Mouse (Mus musculus) brain, embryonic 14.5 days (tissue): ENCODE measurements at regions not wholly inside any gene's neighbourhood (a gene's known extent, or its start where the extent isn't known, plus 50 kb on each side); places are given as distances from the start of the nearest gene placed in this dataset.

Source experiments
- DNase-seq: peaks from one replicate; pipeline ENCODE4 v3.0.0-alpha.2; 2011; ENCODE audit warnings: low read depth
- CTCF ChIP-seq: fragments of 200-500 bp; IDR thresholded peaks from 2 replicates; pipeline ENCODE4 v1.5.1; 2012; ENCODE audit warnings: inconsistent platforms, mild to moderate bottlenecking, moderate library complexity, borderline replicate concordance; ENCODE audit not compliant: insufficient read depth, insufficient read length; ENCODE audit errors: extremely low read depth
- POLR2A ChIP-seq: fragments of 200-500 bp; IDR thresholded peaks from 2 replicates; pipeline ENCODE4 v1.6.1; 2012; ENCODE audit warnings: mild to moderate bottlenecking, inconsistent platforms, borderline replicate concordance; ENCODE audit not compliant: poor library complexity, insufficient read depth, insufficient read length, severe bottlenecking; ENCODE audit errors: extremely low read depth

DNA sequence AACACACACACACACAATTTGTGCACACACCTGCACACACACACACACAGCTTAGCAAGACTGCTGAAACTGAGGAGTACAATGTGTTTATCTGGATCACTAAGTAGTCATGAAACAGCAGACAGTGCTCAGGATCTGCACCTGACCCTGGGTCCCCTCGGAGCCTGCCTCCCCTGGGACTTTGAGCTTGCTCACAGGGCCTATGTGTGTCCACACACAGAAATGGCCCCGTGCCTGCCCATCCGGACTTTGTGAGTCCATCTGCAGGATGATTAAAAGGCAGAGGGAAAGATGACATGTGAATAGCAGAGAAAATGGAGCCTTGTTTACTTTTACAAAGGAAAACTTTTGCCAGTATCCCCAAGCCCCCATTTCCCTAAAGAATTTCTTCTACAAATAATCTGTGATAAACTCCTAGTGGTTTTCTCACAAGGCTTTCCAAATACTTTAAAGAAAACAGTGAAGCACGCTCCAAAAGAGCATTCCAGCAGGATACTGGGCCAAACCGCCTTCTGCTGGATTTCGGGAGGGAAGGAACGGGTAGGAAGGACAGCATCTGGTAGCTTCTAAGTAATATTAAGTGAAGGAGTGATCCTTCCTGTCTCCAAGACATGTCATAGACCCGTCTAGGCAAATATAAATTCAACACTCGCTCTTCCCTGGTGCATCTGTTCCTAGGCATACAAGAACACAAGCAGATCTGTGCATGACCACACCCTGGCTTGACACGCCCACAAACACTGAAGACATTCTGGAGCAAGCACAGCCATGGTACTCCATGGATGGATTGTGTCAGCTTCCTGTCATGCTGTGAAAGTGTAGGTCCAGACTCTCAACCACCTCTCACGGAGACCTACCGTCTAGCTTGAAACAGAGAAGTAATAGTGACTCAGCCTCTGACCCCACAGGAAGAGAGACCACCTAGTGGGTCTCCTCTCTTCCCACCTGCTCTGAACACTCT is 52.1 kb upstream of the Zfp637 start:
- DNase-seq, result no peak
- TF ChIP-seq CTCF, result no peak
- no peak for TF ChIP-seq POLR2A

DNA sequence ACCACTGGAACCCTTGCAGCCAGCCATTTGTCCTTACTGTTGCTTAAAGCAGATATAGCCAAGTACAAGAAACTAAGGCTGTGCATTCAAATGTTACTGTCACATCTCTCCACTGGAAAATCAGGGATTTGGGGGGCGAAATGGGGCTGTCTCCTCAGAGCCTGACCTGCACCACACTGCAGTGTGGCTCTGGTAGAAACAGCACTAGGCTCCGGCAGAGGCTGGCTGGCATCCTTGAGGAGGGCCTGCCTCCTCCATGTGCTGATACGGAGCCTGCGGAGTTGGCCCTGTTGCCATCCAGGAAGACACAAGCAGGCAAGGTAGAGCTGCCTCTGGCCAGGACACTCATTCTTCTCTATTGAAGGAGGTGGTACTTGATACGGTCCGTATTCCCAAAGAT is 50.4 kb upstream of the Zfp637 start:
- no peak for DNase-seq
- TF ChIP-seq CTCF (no peak), POLR2A (no peak)
